Mouse (Mus musculus) retina, postnatal 7 days (tissue): Measurements from ENCODE around the gene Fbxl2.

Source experiments
- DNase-seq: peaks from one replicate; pipeline ENCODE4 v3.0.0-alpha.2; 2012; ENCODE audit warnings: low read depth, low spot score

The Fbxl2 gene

DNA sequence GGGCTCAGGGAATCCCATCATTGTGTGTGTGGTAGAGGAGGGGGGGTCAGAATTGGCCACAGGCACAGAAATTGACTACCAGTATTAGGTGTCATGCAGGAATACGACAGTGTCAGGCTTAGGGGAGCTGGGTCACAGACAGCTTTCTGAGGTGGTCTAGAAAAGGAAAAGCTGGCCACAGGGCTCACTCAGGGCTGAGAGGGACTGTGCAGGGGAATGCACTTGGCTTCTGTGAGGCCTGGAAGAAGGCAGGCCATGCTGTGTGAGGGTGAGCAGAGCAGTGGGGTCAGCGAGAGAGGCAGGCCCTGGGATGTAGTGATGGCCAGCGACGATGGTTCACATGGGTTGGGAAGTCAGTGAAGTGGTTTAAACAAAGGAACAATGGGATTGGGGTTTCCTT lies 72.1 kb downstream of the Fbxl2 start:
- DNase-seq: no peak

GRCm38 (mm10) chr9:113971615-113972014 lies 74.4 kb downstream of the Fbxl2 start:
- DNase-seq: no peak

DNA sequence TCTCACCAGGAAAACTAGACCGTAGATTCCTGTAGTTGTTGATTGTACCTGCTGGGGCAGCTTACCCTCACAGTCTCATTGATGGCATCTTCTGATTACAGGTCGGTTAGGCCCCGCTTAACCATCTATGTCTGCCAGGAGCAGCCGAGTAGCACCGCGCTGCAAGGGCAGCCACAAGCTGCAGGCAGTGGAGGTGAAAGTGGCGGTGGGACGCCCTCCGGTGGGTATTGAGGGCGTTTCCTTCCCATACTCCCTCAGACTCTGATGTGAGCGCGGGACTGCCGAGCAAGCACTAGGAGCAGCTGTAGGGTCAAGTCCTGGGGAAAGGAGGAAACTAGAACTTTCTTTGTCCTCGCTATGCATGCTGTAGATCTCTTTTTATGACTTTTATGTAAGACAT lies 76.0 kb downstream of the Fbxl2 start:
- no peak for DNase-seq

- DNase-seq: no peak
These were observed 76.6 kb downstream of the Fbxl2 start for GRCm38 (mm10) chr9:113969399-113969798.

- DNase-seq: no peak
These were observed 77.0 kb downstream of the Fbxl2 start for GRCm38 (mm10) chr9:113968967-113969366.

- no peak for DNase-seq
These were observed 79.2 kb downstream of the Fbxl2 start for GRCm38 (mm10) chr9:113966838-113967237.

GRCm38 (mm10) chr9:113964415-113964814 lies 81.6 kb downstream of the Fbxl2 start:
- no peak for DNase-seq

DNA sequence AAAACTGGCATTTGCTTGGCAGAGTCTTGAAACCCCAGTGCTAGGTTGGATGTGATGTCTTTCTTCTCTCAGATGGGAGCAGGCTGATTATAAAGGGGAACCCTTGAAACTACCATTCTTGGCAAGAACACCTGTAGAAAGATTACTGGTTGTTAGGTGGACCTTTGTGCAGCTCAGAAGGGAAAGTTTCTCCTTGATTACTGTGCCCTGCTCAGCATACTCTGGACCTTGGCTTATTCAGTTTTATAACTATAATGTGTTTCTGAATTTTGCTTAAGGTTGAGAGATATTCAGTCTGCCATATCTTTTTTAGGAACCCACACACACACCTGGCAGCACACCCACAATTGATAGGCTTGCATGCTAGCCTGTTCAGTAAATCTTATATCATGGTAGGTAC lies 82.3 kb downstream of the Fbxl2 start:
- no peak for DNase-seq

- no peak for DNase-seq
These were observed 88.2 kb downstream of the Fbxl2 start for GRCm38 (mm10) chr9:113957777-113958176.

DNA sequence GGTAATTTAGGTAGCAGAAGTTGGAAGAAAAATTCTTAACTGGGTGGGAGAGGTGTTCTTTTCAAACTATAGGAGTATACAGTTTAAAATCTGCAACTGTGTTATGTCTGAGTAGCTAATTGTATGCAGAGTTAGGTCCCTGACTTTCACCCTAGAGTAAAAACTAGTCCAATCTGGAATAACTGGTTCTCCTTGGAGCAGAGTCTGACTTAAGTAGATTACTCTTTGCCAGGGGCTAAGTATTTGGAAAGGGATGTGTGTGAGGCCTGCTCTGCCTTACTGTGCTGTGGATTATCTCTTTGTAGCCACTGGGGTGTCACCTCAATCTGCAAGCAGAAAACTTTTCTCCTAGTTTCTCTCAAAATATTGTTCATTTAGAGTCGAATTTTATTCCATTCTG lies 98.8 kb downstream of the Fbxl2 start:
- DNase-seq: no peak

DNA sequence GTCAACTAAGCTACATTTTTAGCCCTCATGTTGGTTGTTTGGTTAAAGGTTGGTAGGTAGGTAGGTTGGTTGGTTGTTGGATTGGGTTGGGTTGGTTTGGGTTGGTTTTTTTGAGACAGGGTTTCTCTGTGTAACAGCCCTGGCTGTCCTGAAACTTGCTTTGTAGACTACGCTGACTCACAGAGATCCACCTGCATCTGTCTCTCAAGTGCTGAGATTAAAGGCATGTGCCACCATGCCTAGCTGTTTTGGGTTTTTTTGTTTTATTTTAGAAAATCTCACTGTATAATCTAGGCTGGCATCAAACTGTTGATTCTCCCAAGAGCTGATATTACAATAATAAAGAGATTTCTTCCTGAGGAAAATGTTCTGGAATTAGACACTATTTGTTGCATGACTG lies 102.6 kb downstream of the Fbxl2 start:
- DNase-seq: no peak

- no peak for DNase-seq
These were observed 104.7 kb downstream of the Fbxl2 start for GRCm38 (mm10) chr9:113941103-113941805.

- no peak for DNase-seq
These were observed 106.7 kb downstream of the Fbxl2 start for GRCm38 (mm10) chr9:113939063-113939850.

- DNase-seq: no peak
These were observed 110.4 kb downstream of the Fbxl2 start for GRCm38 (mm10) chr9:113935638-113936037.

- DNase-seq: no peak
These were observed 113.5 kb downstream of the Fbxl2 start for GRCm38 (mm10) chr9:113932501-113932900.

- no peak for DNase-seq
These were observed 113.9 kb downstream of the Fbxl2 start for GRCm38 (mm10) chr9:113932100-113932470.

DNA sequence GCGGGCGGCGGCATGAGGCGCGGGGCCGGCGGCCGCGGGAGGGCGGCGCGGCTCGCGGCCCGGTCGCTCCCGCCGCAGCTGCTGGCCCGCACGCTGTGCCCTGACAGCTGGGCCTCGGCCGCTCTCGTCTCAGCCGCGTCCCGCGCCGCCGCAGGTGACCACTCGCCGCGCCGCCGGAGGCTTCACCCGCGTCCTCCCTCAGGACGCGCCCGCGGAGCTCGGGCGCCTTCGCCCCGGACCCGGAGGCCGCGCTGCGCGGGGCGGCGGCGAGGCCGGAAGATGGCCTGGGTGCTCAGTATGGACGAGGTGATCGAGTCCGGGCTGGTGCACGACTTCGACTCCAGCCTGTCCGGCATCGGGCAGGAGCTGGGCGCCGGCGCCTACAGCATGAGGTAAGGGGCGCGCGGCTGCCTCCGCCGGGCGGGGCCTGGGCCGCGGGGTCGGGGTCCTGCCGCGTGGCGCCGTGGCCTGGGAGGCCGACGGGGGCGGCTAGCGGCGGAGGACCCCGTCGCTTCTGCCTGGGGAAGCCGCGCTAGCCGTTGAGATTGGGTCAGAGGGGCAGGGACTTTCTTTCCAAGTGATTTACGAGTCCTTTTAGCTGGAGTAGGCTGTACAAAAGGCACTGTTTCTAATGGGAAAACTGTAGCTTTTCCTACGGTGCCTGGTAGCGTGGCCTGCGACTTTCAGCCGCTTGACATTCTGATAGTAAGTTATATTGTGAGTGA lies 114.5 kb downstream of the Fbxl2 start:
- DNase-seq: peak; percentile 8

DNA sequence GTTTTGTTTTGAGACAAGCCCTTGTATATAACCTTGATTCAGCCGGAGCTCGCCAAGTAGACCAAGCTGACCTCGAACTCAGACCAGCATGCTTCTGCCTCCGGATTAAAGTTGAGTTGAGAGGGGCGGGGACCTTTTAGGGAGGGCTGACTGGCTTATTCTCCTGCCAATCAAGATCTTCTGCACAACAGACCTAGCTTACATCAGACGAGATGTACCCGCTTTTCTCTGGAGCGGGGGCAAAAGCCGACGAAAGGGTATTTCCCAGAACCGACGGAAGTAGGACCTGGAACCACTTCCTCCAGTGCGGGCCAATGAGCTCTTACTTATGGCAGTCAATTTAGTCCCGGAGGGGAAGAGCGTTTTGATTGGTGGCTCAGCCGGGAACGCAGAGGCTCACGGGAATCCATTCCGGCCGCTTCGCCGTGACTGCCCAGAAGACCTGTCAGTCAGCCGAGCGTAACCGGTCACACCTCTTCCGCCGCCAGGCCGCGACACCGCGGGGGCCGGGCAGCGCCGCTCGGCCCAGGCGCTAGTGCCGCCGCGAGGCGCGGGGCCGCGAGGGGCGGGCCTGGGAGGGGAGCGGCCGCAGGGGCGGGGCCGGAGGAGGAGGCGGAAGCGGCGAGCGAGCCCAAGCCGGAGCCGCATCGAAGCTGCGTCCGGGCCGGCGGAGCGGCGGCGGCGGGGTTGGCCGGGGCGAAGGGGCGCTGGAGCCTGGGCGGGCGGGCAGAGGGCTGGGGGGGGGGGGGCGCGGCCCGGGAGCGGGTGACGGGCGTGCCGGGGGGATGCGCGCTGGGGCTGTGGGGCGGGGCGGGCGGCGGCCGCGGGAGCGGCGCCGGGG lies 115.2 kb downstream of the Fbxl2 start, which contains the start of gene Ubp1:
TSS of gene Ubp1 (plus strand) at position 401 of the 841 bp plus-strand sequence.
- peak; percentile 95 for DNase-seq

DNA sequence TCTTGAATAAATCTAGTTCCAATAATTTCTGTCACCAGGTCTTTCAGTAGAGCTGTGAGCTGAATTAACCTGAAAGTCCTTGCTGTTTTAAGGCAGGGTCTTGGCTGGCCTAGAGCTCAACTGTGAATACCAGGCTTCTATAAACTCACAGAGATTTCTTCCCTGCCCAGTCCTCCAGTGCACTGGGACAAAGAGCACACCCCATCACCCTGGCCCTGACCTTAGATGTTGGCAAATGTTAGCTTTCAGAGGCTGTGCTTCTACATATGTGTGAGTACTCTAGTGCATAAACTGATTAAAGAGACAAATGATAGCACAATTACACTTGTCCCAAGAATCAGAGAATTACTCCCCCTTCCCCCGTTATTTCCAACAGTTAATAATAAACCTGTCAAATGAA lies 116.3 kb downstream of the Fbxl2 start:
- no peak for DNase-seq

GRCm38 (mm10) chr9:113928591-113928990 lies 117.4 kb downstream of the Fbxl2 start:
- DNase-seq: no peak

DNA sequence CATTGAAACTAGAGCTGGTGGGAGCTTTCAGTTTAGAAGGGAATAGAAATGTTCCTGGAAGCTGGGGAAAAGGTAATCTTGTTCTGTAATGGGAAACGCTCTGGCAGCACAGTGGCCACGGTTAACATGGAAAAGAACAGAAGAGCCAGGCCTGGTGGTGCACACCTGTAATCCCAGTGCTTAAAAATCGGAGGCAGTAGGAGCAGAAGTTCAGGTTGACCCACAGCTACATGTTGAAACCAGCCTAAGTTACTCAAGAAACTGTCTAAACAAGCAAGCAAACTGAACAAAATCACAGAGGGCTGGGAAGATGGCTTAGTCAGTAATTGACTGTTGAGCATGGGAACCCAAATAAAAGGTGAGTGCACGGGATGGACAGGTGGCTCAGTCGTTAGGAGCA lies 121.1 kb downstream of the Fbxl2 start:
- DNase-seq: no peak

- no peak for DNase-seq
These were observed 123.3 kb downstream of the Fbxl2 start for GRCm38 (mm10) chr9:113922677-113923076.
